Mouse (Mus musculus) hindbrain, postnatal 0 days (tissue): Measurements from ENCODE around the gene Top2a. TPM values are rescaled to one million over a fixed set of nuclear protein-coding genes. Genes with fewer than 3 reads are reported as not detected.
A peak's percentile ranks its signal among the peaks of the same experiment; 100 is the strongest.

Experiments used
- ATAC-seq: fragments of 200-750 bp; cut with Nextera tagmentation; 2 replicates; pipeline ENCODE4 v1.8.0; 2017; ENCODE audit warnings: mild to moderate bottlenecking, moderate TSS enrichment, moderate library complexity
- DNase-seq: peaks from one replicate; pipeline ENCODE4 v3.0.0-alpha.2; 2015; ENCODE audit warnings: low spot score
- H3K27ac ChIP-seq: fragments of 300-500 bp; sonication (generic); 2 replicates; pipeline ENCODE4 v1.5.1; 2014; ENCODE audit warnings: mild to moderate bottlenecking
- H3K27me3 ChIP-seq: fragments of 300-500 bp; sonication (generic); 2 replicates; pipeline ENCODE4 v1.6.1; 2014; ENCODE audit warnings: low read length, mixed read lengths; ENCODE audit not compliant: insufficient read depth
- H3K36me3 ChIP-seq: fragments of 300-500 bp; sonication (generic); 2 replicates; pipeline ENCODE4 v1.6.1; 2014; ENCODE audit warnings: low read length, mixed read lengths; ENCODE audit not compliant: insufficient read depth
- H3K4me1 ChIP-seq: fragments of 300-500 bp; sonication (generic); 2 replicates; pipeline ENCODE4 v1.6.1; 2014; ENCODE audit warnings: antibody characterized with exemption, low read length, mixed read lengths; ENCODE audit not compliant: insufficient read depth
- H3K4me2 ChIP-seq: fragments of 300-500 bp; sonication (generic); 2 replicates; pipeline ENCODE4 v1.6.1; 2014; ENCODE audit warnings: low read depth, mild to moderate bottlenecking, low read length, moderate library complexity, mixed read lengths
- H3K4me3 ChIP-seq: fragments of 300-500 bp; sonication (generic); 2 replicates; pipeline ENCODE4 v1.5.1; 2014; ENCODE audit warnings: low read length
- H3K9ac ChIP-seq: fragments of 300-500 bp; sonication (generic); replicated peaks from 2 replicates; pipeline ENCODE4 v1.6.1; 2014; ENCODE audit warnings: mild to moderate bottlenecking, low read length, moderate library complexity, mixed read lengths
- H3K9me3 ChIP-seq: fragments of 300-500 bp; sonication (generic); 2 replicates; pipeline ENCODE4 v1.6.1; 2016; ENCODE audit warnings: low read length, mixed read lengths
- CTCF ChIP-seq: IDR thresholded peaks from 2 replicates; pipeline ENCODE4 v1.5.1; 2016; ENCODE audit warnings: antibody characterized with exemption, control low read depth, low read depth
- WGBS: fragments of 180-500 bp; shearing (Covaris S2); extraction: QIAGEN DNeasy Blood & Tissue Kit; methylation state at CpG from one replicate; pipeline ENCODE4 v1.1.7; 2014; 5-methylcytosine and 5-hydroxymethylcytosine counted together
- polyA plus RNA-seq: library from polyadenylated mRNA; unstranded; fragments of >200 nt; fragmentation: Nextera tagmentation; extraction: Ambion mirVana; gene quantifications from 2 replicates; pipeline ENCODE4 v1.2.1, GENCODE M21; 2015
- total RNA-seq: library from RNA; depleted of rRNA; stranded (reverse); fragments of >200 nt; gene quantifications from 2 replicates; pipeline ENCODE4 v1.2.3, GENCODE M21; 2014; rRNA removed

Top2a gene
- total and polyA plus RNA-seq, 2 experiments from 2014 or later, result 34.2 to 44.4 TPM

GRCm38 (mm10) chr11:98949958-98950460, 74.0 kb downstream of the Top2a start:
- no peak for DNase-seq
- H3K4me3 ChIP-seq, result no peak overlapping the region
- WGBS, result 62% methylated on average over 7 of the region's 7 CpGs
- H3K27ac ChIP-seq, result no peak overlapping the region
- no peak for TF ChIP-seq CTCF
- no peaks in the 10 kb centered on the region for H3K9me3 ChIP-seq
- H3K9ac ChIP-seq, result no peak overlapping the region
- H3K27me3 ChIP-seq, result no peaks in the 10 kb centered on the region
- H3K4me2 ChIP-seq, result no peak overlapping the region
- no peaks in the 10 kb centered on the region for H3K36me3 ChIP-seq
- no peak for ATAC-seq
- peaks cover 20% of the 10 kb centered on the region for H3K4me1 ChIP-seq

- TF ChIP-seq CTCF, result no peak
- no peak overlapping the region for H3K27ac ChIP-seq
- no peak overlapping the region for H3K9ac ChIP-seq
- no peaks in the 10 kb centered on the region for H3K9me3 ChIP-seq
- WGBS, result 72% methylated on average over 12 of the region's 12 CpGs
- no peaks in the 10 kb centered on the region for H3K27me3 ChIP-seq
- no peak overlapping the region for H3K4me2 ChIP-seq
- ATAC-seq, result no peak
- no peaks in the 10 kb centered on the region for H3K36me3 ChIP-seq
- no peak for DNase-seq
- H3K4me1 ChIP-seq, result peaks cover 14% of the 10 kb centered on the region; the same call in 1 of the 2 replicates
- H3K4me3 ChIP-seq, result no peak overlapping the region
Observed at GRCm38 (mm10) chr11:98949242-98949957, 74.6 kb downstream of the Top2a start.

- H3K4me1 ChIP-seq, result peaks cover 21% of the 10 kb centered on the region
- WGBS, result 87% methylated on average over 18 of the region's 18 CpGs
- no peak for TF ChIP-seq CTCF
Observed at GRCm38 (mm10) chr11:98947969-98948569, 75.9 kb downstream of the Top2a start.

GRCm38 (mm10) chr11:98945605-98945977, 78.4 kb downstream of the Top2a start:
- TF ChIP-seq CTCF, result no peak
- H3K36me3 ChIP-seq, result no peaks in the 10 kb centered on the region
- H3K27ac ChIP-seq, result no peak overlapping the region
- DNase-seq (no peak), ATAC-seq (no peak)
- no peaks in the 10 kb centered on the region for H3K9me3 ChIP-seq
- H3K9ac ChIP-seq, result no peak overlapping the region
- no peak overlapping the region for H3K4me3 ChIP-seq
- H3K4me2 ChIP-seq, result no peak overlapping the region
- peaks cover 33% of the 10 kb centered on the region for H3K4me1 ChIP-seq
- H3K27me3 ChIP-seq, result no peaks in the 10 kb centered on the region
- WGBS, result 68% methylated on average over 3 of the region's 3 CpGs

More at GRCm38 (mm10) chr11:98947969-98948569, 75.9 kb downstream of the Top2a start:
- ATAC-seq (no peak), DNase-seq (no peak)
- Histone ChIP-seq H3K36me3 (no peaks in the 10 kb centered on the region), H3K4me2 (no peak overlapping the region), H3K27me3 (no peaks in the 10 kb centered on the region), H3K9ac (no peak overlapping the region), H3K4me3 (no peak overlapping the region), H3K9me3 (no peaks in the 10 kb centered on the region), H3K27ac (no peak overlapping the region)

- no peak overlapping the region for H3K27ac ChIP-seq
- no peak overlapping the region for H3K9ac ChIP-seq
- TF ChIP-seq CTCF, result no peak
- H3K36me3 ChIP-seq, result no peaks in the 10 kb centered on the region
- 44% methylated on average over 11 of the region's 11 CpGs for WGBS
- peaks cover 37% of the 10 kb centered on the region for H3K4me1 ChIP-seq
- H3K9me3 ChIP-seq, result no peaks in the 10 kb centered on the region
- H3K4me3 ChIP-seq, result no peak overlapping the region
- H3K4me2 ChIP-seq, result no peak overlapping the region
- DNase-seq (no peak), ATAC-seq (no peak)
- H3K27me3 ChIP-seq, result no peaks in the 10 kb centered on the region
Observed at GRCm38 (mm10) chr11:98944897-98945604, 78.9 kb downstream of the Top2a start.

- no peak overlapping the region for H3K4me3 ChIP-seq
- no peaks in the 10 kb centered on the region for H3K9me3 ChIP-seq
- no peaks in the 10 kb centered on the region for H3K36me3 ChIP-seq
- peaks cover 36% of the 10 kb centered on the region for H3K4me1 ChIP-seq
- WGBS, result 32% methylated on average over 14 of the region's 14 CpGs
- no peak for TF ChIP-seq CTCF
- ATAC-seq (no peak), DNase-seq (peak; percentile 2)
- peak overlapping the region; percentile 78 for H3K27ac ChIP-seq
- H3K4me2 ChIP-seq, result no peak overlapping the region
- no peak overlapping the region for H3K9ac ChIP-seq
- H3K27me3 ChIP-seq, result no peaks in the 10 kb centered on the region
Observed at GRCm38 (mm10) chr11:98943741-98944461, 80.1 kb downstream of the Top2a start.

Other genes with a start within 250 kb of the Top2a start
- gene Nr1d1, start 248.9 kb downstream of the Top2a start, total RNA-seq, result 7.5 and 8.6 TPM in 2 replicates
- 10.2 and 13.5 TPM in 2 replicates for gene Nr1d1, start 248.9 kb downstream of the Top2a start, polyA plus RNA-seq
- gene Msl1, start 228.7 kb downstream of the Top2a start, total RNA-seq, result 77.7 and 94.3 TPM in 2 replicates
- 25.0 and 25.4 TPM in 2 replicates for gene Msl1, start 228.7 kb downstream of the Top2a start, polyA plus RNA-seq
- 24.4 and 74.0 TPM in 2 replicates for gene Casc3, start 219.3 kb downstream of the Top2a start, total RNA-seq
- 35.4 and 35.7 TPM in 2 replicates for gene Casc3, start 219.3 kb downstream of the Top2a start, polyA plus RNA-seq
- gene Rapgefl1, start 187.4 kb downstream of the Top2a start, total RNA-seq, result 29.5 and 44.1 TPM in 2 replicates
- 11.0 TPM in 2 replicates for gene Rapgefl1, start 187.4 kb downstream of the Top2a start, polyA plus RNA-seq
- 8.1 and 10.4 TPM in 2 replicates for gene Wipf2, start 160.6 kb downstream of the Top2a start, total RNA-seq
- gene Wipf2, start 160.6 kb downstream of the Top2a start, polyA plus RNA-seq, result 3.5 and 3.7 TPM in 2 replicates
- 2.5 and 4.6 TPM in 2 replicates for gene Cdc6, start 116.4 kb downstream of the Top2a start, total RNA-seq
- gene Cdc6, start 116.4 kb downstream of the Top2a start, polyA plus RNA-seq, result 3.0 and 3.4 TPM in 2 replicates
- gene Rara, start 96.4 kb downstream of the Top2a start, total RNA-seq, result 16.9 and 19.2 TPM in 2 replicates
- 8.1 and 9.5 TPM in 2 replicates for gene Rara, start 96.4 kb downstream of the Top2a start, polyA plus RNA-seq
- 0.75 and 5.0 TPM in 2 replicates for gene Gjd3, start 41.2 kb downstream of the Top2a start, total RNA-seq
- 4.8 and 5.9 TPM in 2 replicates for gene Gjd3, start 41.2 kb downstream of the Top2a start, polyA plus RNA-seq
- 81.3 and 82.2 TPM in 2 replicates for gene Igfbp4, start 17.1 kb upstream of the Top2a start, total RNA-seq
- gene Igfbp4, start 17.1 kb upstream of the Top2a start, polyA plus RNA-seq, result 96.3 and 103 TPM in 2 replicates
- 1.3 TPM in 1 of 2 replicates, not detected in the other for gene Tns4, start 65.1 kb upstream of the Top2a start, total RNA-seq
- 0.08 TPM in 1 of 2 replicates, not detected in the other for gene Tns4, start 65.1 kb upstream of the Top2a start, polyA plus RNA-seq
- 0.40 TPM in 1 of 2 replicates, not detected in the other for gene Ccr7, start 130.9 kb upstream of the Top2a start, total RNA-seq
- gene Ccr7, start 130.9 kb upstream of the Top2a start, polyA plus RNA-seq, result not detected in 2 replicates
- 60.6 and 66.7 TPM in 2 replicates for gene Smarce1, start 206.8 kb upstream of the Top2a start, total RNA-seq
- 186 and 188 TPM in 2 replicates for gene Smarce1, start 206.8 kb upstream of the Top2a start, polyA plus RNA-seq
- 9.0 and 10.7 TPM in 2 replicates for gene Krt222, start 219.9 kb upstream of the Top2a start, total RNA-seq
- 12.8 and 12.9 TPM in 2 replicates for gene Krt222, start 219.9 kb upstream of the Top2a start, polyA plus RNA-seq